Mouse (Mus musculus) forebrain, postnatal 0 days (tissue): ENCODE results near the gene Exosc1. TPM values are rescaled to one million over a fixed set of nuclear protein-coding genes. Genes with fewer than 3 reads are reported as not detected.

Experiments used
- ATAC-seq: fragments of 200-750 bp; cut with Nextera tagmentation; 2 replicates; pipeline ENCODE4 v1.8.0; 2017; ENCODE audit warnings: mild to moderate bottlenecking, moderate library complexity
- DNase-seq: peaks from one replicate; pipeline ENCODE4 v3.0.0-alpha.2; 2015
- H3K27ac ChIP-seq: fragments of 300-500 bp; sonication (generic); 2 replicates; pipeline ENCODE4 v1.5.1; 2014; ENCODE audit warnings: low read depth, mild to moderate bottlenecking, antibody characterized with exemption, low read length, moderate library complexity, mixed read lengths
- H3K27me3 ChIP-seq: fragments of 300-500 bp; sonication (generic); 2 replicates; pipeline ENCODE4 v1.6.1; 2014; ENCODE audit warnings: mild to moderate bottlenecking, low read length, mixed read lengths; ENCODE audit not compliant: insufficient read depth
- H3K36me3 ChIP-seq: fragments of 300-500 bp; sonication (generic); 2 replicates; pipeline ENCODE4 v1.6.1; 2014; ENCODE audit warnings: mild to moderate bottlenecking, moderate library complexity; ENCODE audit not compliant: insufficient read depth
- H3K4me1 ChIP-seq: fragments of 300-500 bp; sonication (generic); 2 replicates; pipeline ENCODE4 v1.6.1; 2014; ENCODE audit warnings: antibody characterized with exemption; ENCODE audit not compliant: insufficient read depth
- H3K4me2 ChIP-seq: fragments of 300-500 bp; sonication (generic); 2 replicates; pipeline ENCODE4 v1.6.1; 2014; ENCODE audit warnings: low read depth, mild to moderate bottlenecking, moderate library complexity
- H3K4me3 ChIP-seq: fragments of 300-500 bp; sonication (generic); 2 replicates; pipeline ENCODE4 v1.5.1; 2014; ENCODE audit warnings: low read depth, low read length, mixed read lengths
- H3K9ac ChIP-seq: fragments of 300-500 bp; sonication (generic); 2 replicates; pipeline ENCODE4 v1.6.1; 2014; ENCODE audit warnings: mild to moderate bottlenecking
- H3K9me3 ChIP-seq: fragments of 300-500 bp; sonication (generic); 2 replicates; pipeline ENCODE4 v1.6.1; 2016; ENCODE audit warnings: low read length
- CTCF ChIP-seq: sonication (generic); IDR thresholded peaks from 2 replicates; pipeline ENCODE4 v1.5.1; 2016; ENCODE audit warnings: antibody characterized with exemption, control low read depth, low read depth
- WGBS: fragments of 180-500 bp; shearing (Covaris S2); extraction: QIAGEN DNeasy Blood & Tissue Kit; methylation state at CpG from one replicate; pipeline ENCODE4 v1.1.7; 2014; 5-methylcytosine and 5-hydroxymethylcytosine counted together
- polyA plus RNA-seq: library from polyadenylated mRNA; unstranded; fragments of >200 nt; fragmentation: Nextera tagmentation; extraction: Ambion mirVana; gene quantifications from 2 replicates; pipeline ENCODE4 v1.2.1, GENCODE M21; 2015
- total RNA-seq: library from RNA; depleted of rRNA; stranded (reverse); fragments of >200 nt; gene quantifications from 2 replicates; pipeline ENCODE4 v1.2.3, GENCODE M21; 2014

The Exosc1 gene
- total and polyA plus RNA-seq, 2 experiments from 2014 or later = 29.6 to 71.0 TPM

- Histone ChIP-seq H3K27ac (no peak overlapping the region), H3K36me3 (no peaks in the 10 kb centered on the region), H3K9ac (no peak overlapping the region), H3K27me3 (no peaks in the 10 kb centered on the region), H3K4me2 (no peak overlapping the region), H3K4me3 (no peak overlapping the region), H3K9me3 (no peaks in the 10 kb centered on the region), H3K4me1 (no peaks in the 10 kb centered on the region)
- DNase-seq = no peak
- ATAC-seq = no peak
- no peak for TF ChIP-seq CTCF
- WGBS = 73% methylated on average over 6 of the region's 6 CpGs
These were observed 26.7 kb downstream of the Exosc1 start for GRCm38 (mm10) chr19:41906311-41907078.

- Histone ChIP-seq H3K27ac (no peak overlapping the region), H3K4me1 (no peaks in the 10 kb centered on the region), H3K4me2 (no peak overlapping the region), H3K27me3 (no peaks in the 10 kb centered on the region), H3K36me3 (no peaks in the 10 kb centered on the region), H3K9me3 (no peaks in the 10 kb centered on the region), H3K4me3 (no peak overlapping the region), H3K9ac (no peak overlapping the region)
- WGBS = 92% methylated on average over 2 of the region's 2 CpGs
- DNase-seq = no peak
- ATAC-seq = no peak
- TF ChIP-seq CTCF = no peak
These were observed 28.0 kb downstream of the Exosc1 start for GRCm38 (mm10) chr19:41905246-41905645.

- no peak for DNase-seq
These were observed 30.2 kb downstream of the Exosc1 start for GRCm38 (mm10) chr19:41902848-41903593.

GRCm38 (mm10) chr19:41901696-41902095, 31.5 kb downstream of the Exosc1 start:
- ATAC-seq (no peak), DNase-seq (no peak)
- 35% methylated on average over 2 of the region's 2 CpGs for WGBS
- TF ChIP-seq CTCF = no peak
- Histone ChIP-seq H3K4me2 (no peak overlapping the region), H3K9ac (no peak overlapping the region), H3K4me3 (no peak overlapping the region), H3K4me1 (no peaks in the 10 kb centered on the region), H3K36me3 (no peaks in the 10 kb centered on the region), H3K27ac (no peak overlapping the region), H3K9me3 (no peaks in the 10 kb centered on the region), H3K27me3 (no peaks in the 10 kb centered on the region)

More at GRCm38 (mm10) chr19:41902848-41903593, 30.2 kb downstream of the Exosc1 start:
- no peaks in the 10 kb centered on the region for H3K36me3 ChIP-seq
- no peaks in the 10 kb centered on the region for H3K27me3 ChIP-seq
- no peak overlapping the region for H3K9ac ChIP-seq
- H3K4me3 ChIP-seq = no peak overlapping the region
- H3K27ac ChIP-seq = no peak overlapping the region
- no peak overlapping the region for H3K4me2 ChIP-seq
- no peaks in the 10 kb centered on the region for H3K4me1 ChIP-seq
- H3K9me3 ChIP-seq = no peaks in the 10 kb centered on the region
- no peak for ATAC-seq
- 88% methylated on average over 10 of the region's 10 CpGs for WGBS
- TF ChIP-seq CTCF = no peak

- 88% methylated on average over 8 of the region's 8 CpGs for WGBS
- H3K27ac ChIP-seq = no peak overlapping the region
- ATAC-seq (no peak), DNase-seq (no peak)
- no peaks in the 10 kb centered on the region for H3K27me3 ChIP-seq
- no peak overlapping the region for H3K4me2 ChIP-seq
- H3K9me3 ChIP-seq = no peaks in the 10 kb centered on the region
- H3K4me3 ChIP-seq = no peak overlapping the region
- no peaks in the 10 kb centered on the region for H3K36me3 ChIP-seq
- no peak overlapping the region for H3K9ac ChIP-seq
- no peak for TF ChIP-seq CTCF
- H3K4me1 ChIP-seq = no peaks in the 10 kb centered on the region
These were observed 32.6 kb downstream of the Exosc1 start for GRCm38 (mm10) chr19:41900495-41901090.

- H3K4me1 ChIP-seq = peaks cover 6% of the 10 kb centered on the region; the same call in 1 of the 2 replicates
- H3K4me3 ChIP-seq = no peak overlapping the region
- H3K9ac ChIP-seq = no peak overlapping the region
- no peak overlapping the region for H3K27ac ChIP-seq
- no peaks in the 10 kb centered on the region for H3K27me3 ChIP-seq
- ATAC-seq (no peak), DNase-seq (peak; percentile 39)
- H3K36me3 ChIP-seq = no peaks in the 10 kb centered on the region
- H3K9me3 ChIP-seq = no peaks in the 10 kb centered on the region
- TF ChIP-seq CTCF = peak; percentile 66
- no peak overlapping the region for H3K4me2 ChIP-seq
- WGBS = 49% methylated on average over 4 of the region's 4 CpGs
These were observed 34.4 kb downstream of the Exosc1 start for GRCm38 (mm10) chr19:41898860-41899259.
